Mouse (Mus musculus) Patski (cell line): ENCODE measurements around the gene Zfp711. TPM values are rescaled to one million over a fixed set of nuclear protein-coding genes. Genes with fewer than 3 reads are reported as not detected.

Source experiments
- ATAC-seq: fragments of 100-300 bp; one replicate; pipeline ENCODE4 v1.8.0; 2021
- CTCF ChIA-PET: fragments of 350-600 bp; sonication (Branson Sonifier 250); formaldehyde crosslinking; loops from one replicate; lab custom pipeline; 2022; ENCODE audit warnings: inconsistent platforms; lab: Charles Lee
- POLR2A ChIA-PET: fragments of 350-600 bp; sonication (Branson Sonifier 250); formaldehyde crosslinking; loops from one replicate; lab custom pipeline; 2022; ENCODE audit warnings: antibody characterized with exemption, inconsistent platforms; lab: Charles Lee
- DNase-seq: peaks from one replicate; pipeline ENCODE4 v3.0.0-alpha.2; 2011; ENCODE audit warnings: low read depth, low spot score
- H3K27me3 ChIP-seq: fragments of 371-371 bp; one replicate; pipeline ENCODE4 v1.5.1; 2021
- CTCF ChIP-seq: fragments of 100-300 bp; IDR thresholded peaks from one replicate; pipeline ENCODE4 v1.5.1; 2021
- in situ Hi-C: fragments of 300-500 bp; cut with MboI; formaldehyde crosslinking; loops from 3 replicates; pipeline ENCODE4 v1.11.1; 2018; ENCODE audit warnings: low pct_unique_long_range_greater_than_20kb, mixed read lengths
- polyA plus RNA-seq: library from polyadenylated mRNA; unstranded; gene quantifications from one replicate; pipeline ENCODE4 v1.2.3, GENCODE M21; 2021

Gene Zfp711
- polyA plus RNA-seq, result not detected

DNA sequence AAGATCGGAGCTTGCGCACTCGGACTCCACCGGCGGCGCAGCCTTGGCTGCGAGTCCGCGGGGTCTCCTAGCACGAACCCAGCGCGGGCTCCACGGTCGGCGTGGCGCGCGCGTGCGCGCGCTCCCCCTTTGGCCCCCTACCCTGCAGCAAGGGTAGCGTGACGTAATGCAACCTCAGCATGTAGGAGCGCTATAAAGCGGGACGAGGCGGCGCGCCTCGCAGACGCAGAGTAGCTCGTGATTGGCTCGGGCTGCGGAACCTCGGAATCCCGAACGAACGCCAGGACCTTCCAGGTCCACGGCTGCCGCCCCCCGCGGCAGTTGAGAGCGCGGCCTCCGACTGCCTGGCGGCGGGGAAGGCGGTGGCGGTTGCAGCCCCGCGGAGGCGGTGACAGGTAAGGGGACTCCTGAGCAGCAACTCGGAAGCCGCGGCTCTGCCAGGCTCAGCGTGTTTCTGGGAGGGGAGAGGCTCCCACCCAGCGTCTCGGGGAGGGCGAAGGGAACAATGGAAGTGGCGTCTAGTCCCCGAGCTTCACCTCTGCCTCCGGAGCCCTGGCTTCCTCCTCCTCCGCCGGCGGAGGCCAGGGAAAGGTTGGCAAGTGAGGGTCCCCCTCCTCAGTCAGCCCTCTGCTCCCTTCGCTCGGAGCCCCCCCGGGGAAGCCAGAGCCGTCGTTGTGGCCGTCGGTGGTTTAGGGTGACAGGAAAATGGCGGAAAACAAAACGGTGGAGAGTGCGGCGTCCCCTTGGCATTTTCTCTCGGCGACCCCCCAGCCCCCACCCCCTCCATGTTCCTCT, at the start of gene Zfp711:
Zfp711 (plus strand) TSS at position 16 of the 795 bp plus-strand sequence.
- DNase-seq (no peak), ATAC-seq (no peak)
- POLR2A ChIA-PET, result no interaction called here
- no peak for TF ChIP-seq CTCF
- in situ Hi-C loops, result no loop called here
- CTCF ChIA-PET, result no interaction called here
- peaks cover 35% of the 10 kb centered on the region for H3K27me3 ChIP-seq

DNA sequence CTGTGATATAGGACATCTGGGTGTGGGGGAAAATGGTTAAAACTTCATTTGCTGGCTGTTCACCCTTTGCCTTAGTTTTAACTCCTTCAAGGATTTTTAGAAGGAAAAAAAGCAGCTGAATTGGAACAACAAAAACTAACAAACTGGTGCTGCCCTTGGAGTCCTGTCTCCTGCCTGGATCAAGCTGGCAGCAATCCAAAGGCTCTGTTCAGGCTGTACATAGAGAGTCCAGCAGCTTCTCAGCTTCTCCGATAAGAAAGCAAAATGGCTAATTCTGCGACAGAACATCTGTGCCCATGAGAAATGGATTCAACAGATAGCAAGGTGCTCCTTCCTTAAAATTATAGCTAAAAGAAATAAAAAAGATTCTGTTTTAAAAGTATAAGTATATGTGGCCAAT, 32.6 kb upstream of the Zfp711 start:
- peaks cover 3% of the 10 kb centered on the region for H3K27me3 ChIP-seq
- ATAC-seq (no peak), DNase-seq (no peak)
- ChIA-PET POLR2A (no interaction called here), CTCF (no interaction called here)
- in situ Hi-C loops, result no loop called here
- no peak for TF ChIP-seq CTCF

DNA sequence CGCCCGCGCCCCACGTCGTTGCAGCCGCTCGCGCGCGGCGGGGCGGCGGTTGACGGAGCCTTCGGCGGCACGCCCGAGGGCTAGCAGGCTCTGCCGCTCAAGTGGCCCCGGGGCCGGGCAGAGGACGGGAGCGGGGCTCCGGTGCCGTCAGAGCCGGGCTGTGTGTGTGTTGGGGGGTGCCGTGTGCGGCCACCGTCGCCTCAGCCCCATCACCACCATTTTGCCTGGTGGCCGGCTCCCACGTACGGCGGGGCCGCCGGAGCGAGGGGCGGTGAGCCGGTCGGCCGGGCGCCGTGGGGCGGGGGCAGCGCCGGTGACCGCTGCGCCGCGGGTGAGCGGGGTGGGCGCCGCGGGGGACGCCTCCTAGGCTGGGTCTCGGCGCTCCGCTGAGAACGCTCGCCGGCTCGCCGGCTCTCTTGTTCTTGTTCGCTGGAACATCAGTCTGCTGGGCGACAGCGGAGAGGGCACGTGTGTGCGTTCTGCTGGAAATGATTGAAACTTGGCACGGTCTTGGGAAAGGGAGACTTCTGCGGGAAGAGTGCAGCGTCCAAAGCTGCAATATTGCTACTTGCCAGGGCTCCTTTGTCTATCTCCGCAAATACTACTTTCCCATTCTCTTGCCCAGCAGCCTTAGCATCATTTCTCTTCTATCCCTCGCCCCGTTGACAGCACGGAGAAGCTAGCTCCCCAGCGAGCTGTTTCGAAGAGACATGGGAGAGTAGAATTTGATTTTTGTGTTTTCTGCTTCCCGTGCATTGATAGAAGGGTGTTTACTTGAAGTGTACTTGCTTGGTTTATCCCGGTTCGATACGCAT, 1.2 kb downstream of the Zfp711 start:
- peaks cover 31% of the 10 kb centered on the region for H3K27me3 ChIP-seq
- ATAC-seq (no peak), DNase-seq (no peak)
- POLR2A ChIA-PET, result no interaction called here
- no peak for TF ChIP-seq CTCF
- in situ Hi-C loops, result no loop called here
- CTCF ChIA-PET, result no interaction called here

DNA sequence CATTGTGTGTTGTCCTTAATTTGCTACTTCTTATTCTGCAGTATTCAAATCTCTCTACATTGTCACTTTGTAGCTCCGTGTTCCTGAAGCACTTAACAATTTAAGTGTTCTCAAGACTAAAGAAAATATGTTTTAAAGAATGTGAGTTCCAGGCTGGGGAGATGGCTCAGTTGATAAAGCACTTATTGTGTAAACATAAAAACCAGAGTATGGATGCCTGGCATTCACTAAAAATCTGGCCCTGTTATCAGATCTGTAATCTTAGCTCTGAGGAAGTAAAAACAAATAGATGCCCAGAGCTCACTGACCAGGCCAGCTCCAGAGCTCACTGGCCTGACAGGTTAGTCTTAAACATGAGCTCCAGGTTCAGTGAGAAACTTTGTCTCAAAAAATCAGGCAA, 75.2 kb downstream of the Zfp711 start:
- ChIA-PET CTCF (no interaction called here), POLR2A (no interaction called here)
- DNase-seq (no peak), ATAC-seq (no peak)
- TF ChIP-seq CTCF, result no peak
- peaks cover 35% of the 10 kb centered on the region for H3K27me3 ChIP-seq
- in situ Hi-C loops, result no loop called here

DNA sequence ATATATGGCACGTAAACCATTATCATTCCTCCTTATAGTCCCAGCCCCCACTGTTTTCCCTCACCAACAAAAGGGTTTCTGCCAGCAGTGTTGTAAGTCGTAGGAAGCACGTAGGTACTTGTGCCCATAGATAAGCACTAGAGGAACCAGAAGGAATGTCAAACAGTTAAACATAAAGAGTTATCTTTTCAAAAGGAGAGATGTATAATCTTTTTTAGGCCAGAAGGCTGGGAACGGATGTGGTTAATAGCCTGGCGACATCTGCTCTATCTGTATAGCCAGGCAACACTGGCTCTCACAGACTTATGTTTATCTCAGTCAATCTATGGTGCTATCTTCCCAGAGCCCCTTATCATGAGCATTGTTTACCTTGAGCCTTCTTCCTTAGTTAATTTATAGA, 80.3 kb downstream of the Zfp711 start:
- DNase-seq (no peak), ATAC-seq (no peak)
- ChIA-PET CTCF (no interaction called here), POLR2A (no interaction called here)
- H3K27me3 ChIP-seq, result peaks cover 36% of the 10 kb centered on the region
- in situ Hi-C loops, result no loop called here
- TF ChIP-seq CTCF, result no peak

Other genes starting within 250 kb of the Zfp711 start
- 0.04 TPM for gene Satl1, start 193.7 kb upstream of the Zfp711 start, polyA plus RNA-seq
- not detected for gene 2010106E10Rik, start 105.3 kb upstream of the Zfp711 start, polyA plus RNA-seq
- not detected for gene Pof1b, start 98.1 kb downstream of the Zfp711 start, polyA plus RNA-seq